Mouse (Mus musculus) thymus, postnatal 25 days (tissue): ENCODE measurements around the gene Raly.
A peak's percentile ranks its signal among the peaks of the same experiment; 100 is the strongest.

Source experiments
- DNase-seq: peaks from one replicate; pipeline ENCODE4 v3.0.0; 2022

Gene Raly

DNA sequence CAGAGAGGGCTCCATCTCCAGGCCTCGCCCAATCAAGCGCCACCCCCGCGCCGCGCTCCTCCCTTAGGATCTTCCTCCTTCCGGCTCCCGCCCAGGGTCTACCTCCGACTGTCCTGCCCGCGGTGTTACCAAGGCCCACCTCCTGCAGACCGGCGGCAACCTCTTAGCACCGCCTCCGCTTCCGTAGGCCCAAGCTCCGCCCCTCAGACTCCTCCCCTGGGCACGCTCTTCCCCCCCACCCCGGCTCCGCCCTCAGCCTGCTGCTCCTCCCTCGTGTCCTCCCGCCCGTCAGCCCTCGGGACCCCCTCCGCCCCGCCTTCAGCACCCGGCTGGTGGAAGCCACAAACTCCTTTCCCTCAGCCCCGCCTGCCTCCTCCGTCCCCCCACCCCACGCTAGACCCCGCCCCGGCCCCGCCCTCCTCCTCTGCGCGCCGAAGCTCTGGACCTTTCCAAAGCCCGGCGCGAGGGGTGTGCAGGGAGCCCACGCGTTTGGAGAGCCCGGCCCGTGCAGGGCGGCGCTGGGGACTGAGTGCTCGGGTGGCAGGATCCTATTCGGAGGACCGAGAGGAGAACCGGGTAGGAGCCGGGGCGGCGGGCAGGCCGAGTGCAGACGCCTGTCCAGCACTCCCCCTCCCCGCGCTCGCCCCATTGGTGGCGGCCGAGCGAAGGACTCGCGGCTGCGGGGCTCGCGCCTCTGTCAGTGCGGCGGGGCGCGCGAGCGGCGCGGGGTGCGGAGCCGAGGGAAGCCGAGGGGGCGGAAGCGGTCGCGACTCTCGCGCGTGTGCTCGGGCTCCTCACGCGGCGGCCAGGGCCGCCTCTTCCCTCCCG is at the start of gene Raly, which contains the start of gene a:
Gene Raly (plus strand): TSS at position 441 of the 828 bp plus-strand sequence.
Gene a (plus strand): TSS at position 747 of the 828 bp plus-strand sequence.
- peak; percentile 98 for DNase-seq

DNA sequence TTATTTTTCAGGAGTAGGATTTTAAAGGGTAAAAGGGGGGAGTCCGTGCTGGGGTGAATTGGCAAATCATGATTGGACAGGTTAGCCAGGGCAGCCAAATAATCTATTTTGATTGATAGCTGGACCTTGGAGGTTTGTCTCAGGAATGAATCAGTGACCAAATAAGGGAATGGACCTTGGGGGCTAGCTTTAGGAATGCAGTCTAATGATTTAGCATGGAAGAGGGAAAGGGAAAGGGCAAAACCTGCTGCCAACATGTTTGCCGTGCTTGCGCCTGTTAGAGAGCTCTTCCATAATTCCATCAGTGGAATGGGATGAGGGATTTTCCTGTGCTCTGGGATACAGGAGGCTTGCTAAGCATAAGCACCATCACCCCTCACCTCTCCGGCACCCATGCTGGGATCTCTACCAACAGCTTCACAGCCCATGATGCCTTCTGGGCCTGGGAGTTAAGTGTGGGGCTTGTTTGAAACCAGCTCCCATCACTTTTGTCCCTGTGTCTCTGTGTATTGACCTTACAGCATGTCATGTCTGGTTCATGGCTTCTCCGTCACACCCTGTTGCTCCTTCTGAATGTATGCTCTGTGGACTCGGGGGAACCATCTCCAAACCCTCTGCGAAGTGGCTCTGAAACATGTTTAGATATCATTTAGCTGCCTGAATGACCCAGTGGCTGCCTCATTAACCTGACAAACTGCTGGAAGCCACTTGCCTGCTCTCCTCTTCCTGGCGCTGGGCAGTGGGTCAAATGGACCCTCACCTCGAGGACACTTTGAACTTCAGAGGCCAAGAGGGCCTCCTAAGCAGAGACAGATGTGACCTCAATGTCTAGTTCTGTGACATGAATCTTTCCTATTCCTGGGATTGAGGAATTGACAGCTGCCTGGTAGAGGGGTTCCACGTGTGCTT is 47.7 kb upstream of the Raly start:
- no peak for DNase-seq

DNA sequence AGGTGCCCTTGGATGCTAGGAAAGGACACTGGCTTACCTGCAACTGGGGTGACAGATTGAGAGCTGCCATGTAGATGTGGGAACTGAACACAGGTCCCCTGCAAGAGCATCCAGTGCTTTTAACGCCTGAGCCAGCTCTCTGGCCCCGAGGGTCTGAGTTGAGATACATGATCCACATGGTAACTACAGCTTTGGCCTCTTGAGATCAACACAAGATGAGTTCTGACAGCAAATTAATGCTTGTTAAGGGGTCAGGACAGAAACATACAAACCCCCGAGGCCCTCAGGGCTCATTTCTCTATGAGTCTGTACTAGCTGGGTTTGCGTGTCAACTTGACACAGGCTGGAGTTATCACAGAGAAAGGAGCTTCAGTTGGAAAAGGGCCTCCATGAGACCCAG is 47.0 kb upstream of the Raly start:
- no peak for DNase-seq

DNA sequence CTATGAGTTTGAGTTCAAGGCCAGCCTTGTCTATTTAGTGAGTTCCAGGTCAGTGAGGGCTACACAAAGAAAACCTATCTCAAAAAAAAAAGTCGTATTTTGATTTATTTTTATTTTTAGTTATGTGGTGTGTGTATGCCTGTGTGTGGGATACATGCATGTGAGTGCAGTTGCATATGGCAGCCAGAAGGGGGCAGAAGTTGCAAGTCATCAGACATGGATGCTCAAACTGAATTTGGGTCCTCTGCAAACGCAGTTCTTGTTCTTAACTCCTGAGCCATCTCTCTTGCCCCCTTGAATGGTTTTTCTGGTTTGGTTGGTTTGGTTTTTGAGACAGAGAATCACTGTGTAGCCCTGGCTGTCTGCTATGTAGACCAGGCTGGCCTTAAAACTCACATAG is 42.5 kb upstream of the Raly start:
- DNase-seq, result no peak

DNA sequence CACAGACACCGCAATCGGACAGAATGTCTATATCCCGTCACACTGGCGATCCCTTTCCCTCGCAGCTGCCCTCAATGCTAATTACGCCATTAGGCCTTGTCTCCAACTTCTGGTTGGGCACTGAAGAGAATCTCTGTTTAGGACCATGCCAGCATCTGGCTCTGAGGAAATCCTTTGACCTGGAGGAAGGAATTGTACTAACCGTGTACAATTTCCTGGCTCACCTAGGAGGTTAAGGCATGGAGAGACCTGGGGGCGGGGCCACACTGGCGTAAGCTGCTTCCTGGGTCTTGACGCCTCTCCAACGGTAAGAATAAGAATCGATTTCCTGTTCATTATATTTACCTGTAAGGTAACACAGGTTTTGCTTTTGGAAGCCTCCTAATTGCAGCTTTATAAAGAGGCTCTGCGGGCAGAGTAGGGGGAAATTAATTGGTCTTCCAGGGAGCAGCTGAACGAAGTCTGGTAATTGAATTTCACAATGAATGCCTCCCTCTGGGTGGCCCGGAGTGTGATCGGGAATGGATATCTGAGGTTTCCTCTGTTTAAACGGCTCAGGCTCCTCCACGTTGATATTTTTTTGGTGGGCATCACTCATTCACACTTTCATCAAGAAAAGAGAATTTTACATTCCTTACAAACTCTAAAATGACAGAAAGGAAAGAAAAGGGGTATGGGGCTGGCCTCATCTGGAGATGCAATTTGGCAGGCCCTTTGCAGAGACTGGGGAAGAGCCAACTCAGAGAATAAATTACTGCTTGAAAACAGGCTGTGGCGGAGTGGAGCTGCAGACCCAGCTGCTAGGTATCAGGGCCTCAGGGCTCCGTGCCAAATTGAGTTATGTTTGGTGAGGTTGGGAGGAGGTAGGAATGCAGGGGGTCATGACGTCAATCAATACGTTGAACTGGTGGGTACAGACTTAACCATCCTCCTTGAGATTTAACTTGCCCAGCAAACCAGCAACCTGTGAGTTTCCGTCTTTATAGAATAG is 41.6 kb upstream of the Raly start:
- no peak for DNase-seq

DNA sequence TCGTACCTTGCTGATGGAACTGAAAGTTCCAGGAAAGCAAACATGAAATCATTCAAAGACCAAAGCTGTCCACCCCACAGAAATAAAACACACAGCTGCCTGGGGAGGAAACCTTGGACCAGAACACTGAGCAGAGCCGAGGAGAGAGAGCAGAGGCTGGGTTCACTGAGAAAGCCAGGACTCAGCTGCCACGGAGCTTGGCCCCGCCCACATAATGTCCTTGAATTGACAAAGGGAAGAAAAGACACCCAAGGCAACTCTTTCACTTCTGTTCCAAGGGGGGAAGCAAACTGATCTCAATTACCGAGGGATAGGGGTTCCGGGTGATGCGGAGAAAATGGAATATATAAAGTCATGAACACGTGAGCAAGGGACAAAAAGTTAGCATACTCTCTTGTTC is 39.0 kb upstream of the Raly start:
- no peak for DNase-seq

DNA sequence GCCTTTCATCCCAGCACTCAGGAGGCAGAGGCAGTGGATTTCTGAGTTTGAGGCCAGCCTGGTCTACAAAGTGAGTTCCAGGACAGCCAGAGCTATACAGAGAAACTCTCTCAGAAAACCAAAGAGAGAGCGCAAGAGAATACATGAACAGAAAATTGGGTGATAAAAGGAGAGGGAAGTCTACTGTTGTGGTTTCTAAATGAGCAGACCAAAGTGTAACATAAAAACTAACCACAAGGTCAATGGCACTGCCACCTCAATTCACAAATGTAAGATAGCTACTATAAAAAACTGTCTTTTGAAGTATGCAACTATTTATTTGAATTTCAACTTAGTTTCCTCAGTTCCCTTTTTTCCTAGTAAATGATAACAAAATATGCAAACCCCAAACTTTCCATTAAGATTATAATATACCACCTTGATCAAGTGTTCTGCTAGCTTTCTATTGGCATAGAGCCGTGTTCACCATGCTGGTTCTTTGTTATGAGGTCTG is 36.8 kb upstream of the Raly start:
- DNase-seq, result no peak

DNA sequence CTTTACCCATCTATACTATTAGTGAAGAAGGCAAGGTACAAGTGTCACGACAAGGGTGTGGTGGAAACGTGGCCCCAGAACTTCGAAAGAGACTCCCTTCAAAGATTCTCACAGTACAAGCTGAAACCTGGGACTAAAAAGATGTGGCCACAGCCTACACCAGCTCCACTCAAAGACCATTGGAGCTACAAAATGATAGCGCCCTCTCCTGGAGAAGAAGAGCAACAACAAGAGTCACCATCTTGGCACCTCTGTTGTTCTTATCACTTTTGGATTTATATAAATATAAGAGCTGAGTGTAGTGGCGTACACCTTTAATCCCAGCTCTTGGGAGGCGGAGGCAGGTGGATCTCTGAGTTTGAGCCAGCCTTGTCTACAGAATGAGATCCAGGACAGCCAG is 35.1 kb upstream of the Raly start:
- DNase-seq, result no peak

DNA sequence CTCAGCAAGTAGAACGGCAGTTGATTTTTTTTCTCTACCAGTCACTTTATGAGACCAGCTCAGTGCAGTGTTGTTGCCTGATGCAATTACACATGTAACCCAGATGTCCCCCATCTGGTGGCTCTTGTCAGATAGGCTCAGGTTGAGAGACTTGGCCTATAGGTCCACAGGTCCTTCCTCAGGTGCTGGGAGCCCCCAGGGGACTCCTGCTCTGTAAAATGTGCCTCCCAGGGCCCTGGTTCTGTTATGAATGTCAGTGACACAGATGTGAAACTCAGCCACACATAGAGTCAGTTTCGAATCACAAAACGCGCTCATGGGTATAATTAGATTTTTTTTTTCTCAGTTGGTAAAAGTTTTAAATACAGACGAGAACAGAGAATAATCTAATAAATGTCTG is 33.2 kb upstream of the Raly start:
- no peak for DNase-seq

DNA sequence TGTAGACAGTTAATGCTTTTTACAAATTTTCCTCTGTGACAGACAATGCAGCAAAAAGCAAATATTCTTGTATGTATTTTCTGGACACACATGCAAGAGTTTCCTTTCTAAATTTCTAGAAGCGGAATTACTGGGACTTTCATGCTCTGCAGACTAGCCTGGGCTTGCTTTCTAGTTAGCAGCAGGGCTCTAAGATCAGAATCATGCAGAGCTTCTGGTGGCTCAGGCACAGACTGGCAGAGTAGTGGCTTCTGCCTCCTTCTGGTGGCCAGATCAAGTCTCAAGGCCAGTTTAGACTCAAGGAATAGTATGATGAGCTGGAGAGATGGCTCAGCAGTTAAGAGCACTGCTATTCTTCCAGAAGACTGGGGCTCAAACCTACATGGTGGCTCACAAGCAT is 32.4 kb upstream of the Raly start:
- no peak for DNase-seq

DNA sequence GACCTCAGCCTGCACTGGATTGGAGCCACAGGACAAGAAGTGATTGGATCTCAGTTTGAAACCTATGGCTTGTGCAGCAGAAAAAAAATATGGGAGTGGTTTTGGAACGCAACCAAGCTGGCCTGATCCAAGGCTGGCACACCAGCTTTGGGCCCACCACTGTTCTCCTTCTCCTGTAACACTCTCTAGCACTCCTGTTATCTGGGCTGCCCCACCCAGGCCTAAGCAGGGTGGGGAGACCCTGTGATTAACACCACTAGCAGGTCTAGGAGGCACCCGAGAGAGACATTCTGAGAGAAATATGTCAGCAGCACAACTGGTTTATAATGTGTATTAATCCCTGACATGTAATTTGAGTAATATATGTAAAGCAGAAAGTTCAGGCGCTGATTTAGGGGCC is 27.7 kb upstream of the Raly start:
- DNase-seq, result no peak

DNA sequence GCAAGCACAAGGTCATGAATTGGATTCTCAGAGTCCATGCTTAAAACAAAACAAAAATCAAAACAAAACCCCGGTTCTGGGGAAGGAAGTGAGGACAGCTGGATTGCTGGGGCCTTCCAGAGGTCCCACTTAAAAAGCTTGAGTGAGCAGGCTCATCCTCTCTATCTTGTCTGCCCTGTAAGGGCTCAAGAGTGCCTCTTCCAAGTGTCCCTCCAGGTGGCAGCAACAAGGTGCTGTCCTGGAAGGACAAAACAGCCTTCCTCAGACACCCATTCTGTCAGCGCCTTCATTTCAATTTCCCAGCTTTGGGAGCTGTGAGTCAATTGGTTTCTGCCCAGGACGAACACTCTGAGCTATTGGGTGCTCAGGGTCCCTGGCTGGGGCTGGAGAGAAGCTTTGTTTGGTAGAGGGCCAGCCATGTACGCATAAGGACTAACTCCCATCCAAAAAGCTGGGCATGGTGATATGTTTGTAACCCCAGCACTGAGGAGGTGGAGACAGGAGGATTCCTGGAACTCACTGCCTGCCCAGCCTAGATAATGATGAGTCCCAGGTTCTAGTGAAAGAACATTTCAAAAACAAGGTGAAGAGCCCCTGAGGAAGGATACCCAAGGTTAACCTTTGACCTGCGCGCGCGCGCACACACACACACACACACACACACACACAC is 25.9 kb upstream of the Raly start:
- DNase-seq, result no peak

DNA sequence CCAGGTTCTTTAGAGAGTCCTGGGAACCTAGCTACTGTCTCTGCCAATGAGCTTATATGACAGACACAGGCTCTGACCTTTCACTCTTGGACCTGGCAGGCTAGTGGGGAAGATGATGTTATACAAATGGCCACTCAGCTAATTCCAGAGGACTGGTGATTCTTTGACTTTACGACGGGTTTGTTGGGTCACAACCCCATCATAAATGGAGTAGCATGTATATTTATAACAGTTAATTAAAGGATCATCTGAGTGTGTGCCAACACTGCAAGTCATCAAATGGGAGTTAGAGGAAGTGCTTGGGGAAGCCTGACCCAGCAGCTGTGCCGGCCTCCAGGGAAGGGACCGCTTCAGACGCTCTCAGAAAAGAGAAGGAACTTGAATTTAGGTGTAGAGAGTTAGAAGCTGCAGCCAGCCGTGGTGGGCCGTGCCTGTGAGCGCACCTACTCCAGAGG is 25.3 kb upstream of the Raly start:
- no peak for DNase-seq

DNA sequence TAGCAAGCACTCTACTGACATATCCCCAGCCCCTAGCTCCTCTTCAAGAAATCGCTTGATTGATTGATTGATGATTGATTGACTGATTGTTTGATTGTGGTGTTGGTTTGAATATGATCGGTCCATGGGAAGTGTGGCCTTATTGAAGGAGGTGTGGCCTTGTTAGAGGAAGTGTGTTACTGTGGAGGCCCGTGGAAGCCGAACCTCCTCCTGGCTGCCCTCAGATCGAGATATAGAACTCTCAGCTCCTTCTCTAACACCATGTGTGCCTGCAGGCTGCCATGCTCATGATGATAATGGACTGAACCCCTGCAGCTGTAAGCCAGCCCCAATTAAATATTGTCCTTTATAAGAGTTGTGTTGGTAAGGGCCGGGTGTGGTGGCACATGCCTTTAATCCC is 23.8 kb upstream of the Raly start:
- DNase-seq, result no peak

DNA sequence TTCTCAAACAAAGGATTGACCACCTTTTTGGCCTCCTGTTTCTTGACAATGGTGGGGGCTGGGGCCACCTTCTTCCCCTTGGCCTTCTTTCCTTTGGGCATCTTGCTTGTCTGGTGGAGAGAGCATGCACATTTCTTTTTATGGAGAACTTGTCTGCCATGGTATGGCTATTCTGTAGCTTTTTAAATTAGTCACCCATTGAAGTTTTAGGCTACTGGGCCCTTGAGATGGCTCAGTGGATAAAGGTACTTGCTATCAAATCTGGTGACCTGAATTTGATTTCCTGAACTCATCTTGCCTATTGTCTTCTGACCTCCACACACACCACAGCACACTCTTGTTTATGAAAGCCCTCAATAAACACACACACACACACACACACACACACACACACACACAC is 21.0 kb upstream of the Raly start, which contains the start of gene Gm14214:
Gene Gm14214 (minus strand): TSS at position 101 of the 400 bp plus-strand sequence.
- DNase-seq, result no peak

DNA sequence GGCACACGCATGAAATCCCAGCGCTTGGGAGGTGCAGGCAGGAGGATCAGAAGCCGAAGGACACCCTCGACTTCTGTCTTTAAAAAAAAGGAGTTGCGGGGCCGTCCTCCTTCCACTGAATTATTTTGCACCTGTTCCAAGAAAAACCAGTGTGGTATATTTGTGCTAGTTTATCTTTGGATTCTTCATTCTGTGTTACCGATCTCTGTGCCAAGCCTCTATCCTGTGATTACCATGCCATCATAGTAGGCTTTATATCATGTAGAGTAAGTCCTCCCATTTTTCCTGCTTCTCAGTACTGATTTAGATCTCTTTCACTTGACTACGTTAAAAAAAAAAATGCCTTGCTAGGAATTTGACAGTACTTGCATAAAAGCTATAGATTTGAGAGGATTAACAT is 19.3 kb upstream of the Raly start:
- no peak for DNase-seq

DNA sequence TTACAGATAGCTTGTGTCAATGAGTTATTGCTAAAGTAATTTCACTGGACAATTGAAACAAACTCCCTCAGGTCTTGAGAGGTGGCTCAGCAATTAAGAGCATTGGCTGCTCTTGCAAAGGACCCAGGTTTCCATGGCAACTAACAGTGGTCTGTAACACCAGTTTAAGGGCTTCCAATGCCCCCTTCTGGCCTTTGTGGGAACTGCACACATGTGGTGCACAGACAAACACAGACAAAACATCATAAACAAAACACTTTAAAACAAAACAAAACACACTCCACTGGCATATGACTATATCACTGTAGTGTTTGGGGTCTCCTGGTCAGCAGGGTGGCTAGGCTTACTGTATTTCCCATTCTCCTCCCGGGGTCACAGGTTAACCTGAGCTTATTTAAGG is 16.9 kb upstream of the Raly start:
- DNase-seq, result peak; percentile 23

DNA sequence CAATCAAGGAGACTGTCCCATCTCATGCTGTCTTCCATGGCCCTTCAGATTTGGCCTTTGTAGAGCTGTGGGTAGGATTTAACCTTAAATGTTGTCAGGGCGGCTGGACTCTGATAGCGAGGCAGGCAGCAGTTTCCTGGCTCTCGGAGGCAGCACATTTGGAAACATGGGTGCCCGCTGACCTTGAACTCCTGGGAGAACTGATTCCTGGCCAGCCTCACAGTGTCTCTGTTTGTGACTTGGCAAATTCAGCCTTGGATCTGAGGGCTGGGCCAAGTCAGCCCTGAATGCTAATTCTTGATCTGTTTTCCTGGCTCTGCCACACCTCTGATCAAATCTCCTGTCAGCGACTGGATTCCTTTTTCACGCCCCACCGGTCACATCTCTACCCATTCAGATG is 14.4 kb upstream of the Raly start:
- no peak for DNase-seq

DNA sequence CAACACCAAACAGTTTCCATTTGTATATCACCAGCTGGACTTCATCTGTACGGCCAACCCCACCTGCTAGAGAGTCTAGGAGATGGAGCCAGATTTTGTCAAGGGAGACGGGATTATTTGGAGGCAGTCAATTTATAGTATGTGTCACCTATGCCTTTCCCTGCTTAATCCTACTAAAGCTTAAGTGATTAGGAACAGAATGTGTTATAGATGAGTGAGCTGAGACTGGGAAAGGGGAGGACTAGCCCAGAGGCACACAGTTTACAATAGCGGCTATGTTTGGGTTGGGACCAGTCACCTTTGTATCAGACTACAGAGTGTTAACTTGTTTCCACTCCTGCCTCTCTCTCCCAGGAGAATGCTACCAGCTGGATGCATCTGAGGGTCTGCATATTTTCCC is 11.2 kb upstream of the Raly start:
- DNase-seq, result no peak

DNA sequence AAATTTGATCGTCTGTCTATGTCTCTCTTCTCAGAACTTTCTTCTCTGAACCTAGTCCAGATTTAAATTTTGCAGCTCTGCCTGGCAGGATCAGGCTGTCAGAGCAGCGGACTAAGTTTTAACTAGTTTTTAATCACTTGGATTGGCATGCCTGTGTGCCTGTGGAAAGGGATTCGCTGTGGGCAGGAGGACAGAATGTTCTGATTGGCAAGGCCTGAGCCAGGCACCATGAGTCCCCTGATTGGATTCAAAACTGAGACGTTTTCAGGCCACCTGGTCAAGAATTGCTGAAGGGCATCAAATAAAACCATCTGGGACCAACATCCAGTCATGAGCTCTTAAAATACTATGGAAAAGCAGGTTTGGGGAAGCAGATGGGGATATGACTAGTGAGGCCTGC is 8.5 kb upstream of the Raly start:
- DNase-seq, result no peak

DNA sequence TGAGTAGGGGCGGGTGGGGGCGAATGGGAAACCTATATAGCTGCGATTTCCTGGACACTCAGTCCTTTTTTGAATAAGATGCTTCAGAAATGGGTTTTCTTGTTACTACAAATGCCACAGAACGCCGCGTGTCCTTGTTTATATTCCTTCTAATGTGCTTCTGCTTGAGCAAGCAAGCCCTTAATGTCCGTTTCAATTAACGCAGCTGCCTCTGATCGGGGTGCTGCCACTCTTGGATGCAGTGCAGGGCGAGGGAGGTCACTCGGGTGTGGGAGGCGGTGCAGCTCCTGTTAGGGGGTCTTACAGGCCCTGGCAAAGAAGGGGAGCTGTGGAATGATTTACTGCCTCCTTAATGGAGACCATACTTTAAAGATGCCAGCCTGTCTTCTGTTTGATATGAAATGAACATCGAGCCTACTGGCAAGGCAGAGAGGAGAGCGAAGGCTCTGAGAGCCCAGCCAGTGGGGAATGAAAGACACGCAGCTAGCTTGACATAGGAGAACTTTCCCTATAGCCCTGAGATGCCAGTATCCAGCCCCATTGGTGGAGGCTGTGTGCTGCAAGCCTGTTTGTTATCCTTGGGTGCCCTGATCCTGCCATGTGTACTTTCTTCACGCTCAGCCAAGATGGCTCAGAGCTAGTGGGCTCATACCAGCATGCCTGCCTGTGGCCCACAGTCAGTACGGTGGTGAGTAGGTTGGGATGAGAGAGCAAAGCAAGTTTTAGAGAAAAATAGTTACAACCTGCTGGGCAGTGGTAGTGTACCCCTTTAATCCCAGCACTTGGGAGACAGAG is 7.8 kb upstream of the Raly start:
- DNase-seq, result no peak
